Mouse (Mus musculus) left cerebral cortex, adult 11 months (tissue): Measurements from ENCODE around the gene Olfr1406.
"Not testable (repeated sequence)": the region's sequence is repeated elsewhere in the genome, so short reads cannot be mapped to it uniquely, and the experiment has no call there.

Experiments used
- DNase-seq: peaks from one replicate; pipeline ENCODE4 v3.0.0; 2022; ENCODE audit warnings: low spot score

Olfr1406 gene

GRCm38 (mm10) chr1:173190540-173190939 lies at the start of gene Olfr1406:
TSS of gene Olfr1406 (minus strand) at chr1:173190640.
- no peak for DNase-seq

GRCm38 (mm10) chr1:173237004-173237403 lies 46.6 kb upstream of the Olfr1406 start:
- not testable (repeated sequence) for DNase-seq

- no peak for DNase-seq
These were observed 36.6 kb upstream of the Olfr1406 start, which contains the start of gene Fcer1a for GRCm38 (mm10) chr1:173227081-173227480. TSS of gene Fcer1a (minus strand) at chr1:173227214.

GRCm38 (mm10) chr1:173216481-173216880 lies 26.0 kb upstream of the Olfr1406 start:
- no peak for DNase-seq

- no peak for DNase-seq
These were observed 21.7 kb upstream of the Olfr1406 start, which contains the start of gene Olfr1404 for GRCm38 (mm10) chr1:173212092-173212491. TSS of gene Olfr1404 (plus strand) at chr1:173212392.

- no peak for DNase-seq
These were observed 7.1 kb upstream of the Olfr1406 start, which contains the start of gene Olfr218 for GRCm38 (mm10) chr1:173197508-173197907. TSS of gene Olfr218 (plus strand) at chr1:173197808.

GRCm38 (mm10) chr1:173196359-173196758 lies 5.9 kb upstream of the Olfr1406 start:
- DNase-seq = no peak

GRCm38 (mm10) chr1:173192059-173192458 lies 1.6 kb upstream of the Olfr1406 start:
- DNase-seq = no peak

GRCm38 (mm10) chr1:173174154-173174842 lies 16.1 kb downstream of the Olfr1406 start:
- no peak for DNase-seq

- DNase-seq = no peak
These were observed 53.2 kb downstream of the Olfr1406 start, which contains the start of gene Olfr1408 for GRCm38 (mm10) chr1:173137274-173137673. TSS of gene Olfr1408 (minus strand) at chr1:173137374.
